ENCODE assay signal across 8 mouse cellular contexts in genomic region chr8:94152513-94153300, GRCm38 (mm10). TPM values are rescaled to one million over a fixed set of nuclear protein-coding genes. Genes with fewer than 3 reads are reported as not detected.
DNase-seq lines count a peak whose midpoint lies in the region; ATAC-seq and TF ChIP-seq lines count a peak whose summit lies in the region.

Gene Mt3 (plus strand): TSS chr8:94152607.

- ATAC-seq in heart, embryonic 14.5 days (ENCODE audit: insufficient number of reproducible peaks, insufficient read depth, low FRiP score, low read depth), result peak; percentile 63; the same call in 1 of the 2 replicates
- ATAC-seq in liver, embryonic 13.5 days (ENCODE audit: low read depth), result peak; percentile 60

- no peak for TF ChIP-seq POLR2A in bone marrow macrophage, adult 2 months (IDR thresholded peaks at IDR 0.05; ENCODE audit: borderline replicate concordance, low read depth, low read length)
- no peak for TF ChIP-seq POLR2A in embryonic fibroblast, embryonic 13.5 days (IDR thresholded peaks at IDR 0.05; ENCODE audit: low read depth, low read length)

- peak within 1 kb of the TSS; percentile 17 for H3K4me3 ChIP-seq in bone marrow macrophage, adult 2 months (ENCODE audit: insufficient read depth, low read length)
- no peak within 1 kb of the TSS for H3K4me3 ChIP-seq in embryonic fibroblast, embryonic 13.5 days (ENCODE audit: insufficient read depth, low read length)
- H3K4me3 ChIP-seq in heart, embryonic 14.5 days (ENCODE audit: control insufficient read depth in 1 of 2, insufficient read depth in 1 of 2, low read depth in 1 of 2, low read length in 2 of 2), result peak within 1 kb of the TSS; percentile 43 to 57
- H3K4me3 ChIP-seq in liver, embryonic 13.5 days (replicated peaks), result peak within 1 kb of the TSS; percentile 37

- TF ChIP-seq CTCF in bone marrow macrophage, adult 2 months (IDR thresholded peaks at IDR 0.05; ENCODE audit: low read depth, low read length), result no peak
- TF ChIP-seq CTCF in embryonic fibroblast, embryonic 13.5 days (IDR thresholded peaks at IDR 0.05; ENCODE audit: borderline replicate concordance, insufficient read depth, low read length), result 0 out of 2 replicates have a peak, but pooled peaks have one; percentile 17

- peaks cover 6% of the 10 kb centered on the region; the same call in 1 of the 2 replicates for H3K27me3 ChIP-seq in heart, embryonic 14.5 days (ENCODE audit: control insufficient read depth, insufficient read depth, low read length)
- H3K27me3 ChIP-seq in liver, embryonic 13.5 days, result peaks cover 52% of the 10 kb centered on the region

- no peaks in the 10 kb centered on the region for H3K9me3 ChIP-seq in heart, embryonic 14.5 days (ENCODE audit: control insufficient read depth, low read length)
- no peaks in the 10 kb centered on the region for H3K9me3 ChIP-seq in liver, embryonic 13.5 days (replicated peaks)

- H3K9ac ChIP-seq in heart, embryonic 14.5 days (ENCODE audit: low read length), result peak within 1 kb of the TSS; percentile 52
- peak within 1 kb of the TSS; percentile 61; the same call in 1 of the 2 replicates for H3K9ac ChIP-seq in liver, embryonic 13.5 days

- DNase-seq in CD4-positive helper T cell, adult 2 months (ENCODE audit: low read depth, low spot score), result peak; percentile 41
- peak; percentile 14 to 62 for DNase-seq in kidney, postnatal 36 days
- DNase-seq in liver, embryonic 13.5 days, result peak; percentile 20
- DNase-seq in retina, embryonic 14.5 days (ENCODE audit: low spot score), result peak; percentile 77
- DNase-seq in urinary bladder, postnatal 25 days (ENCODE audit: low spot score), result no peak

- no peaks in the 10 kb centered on the region for H3K36me3 ChIP-seq in heart, embryonic 14.5 days (ENCODE audit: control insufficient read depth, insufficient read depth, low read length)
- H3K36me3 ChIP-seq in liver, embryonic 13.5 days, result no peaks in the 10 kb centered on the region

- H3K4me1 ChIP-seq in bone marrow macrophage, adult 2 months (ENCODE audit: control insufficient read depth, insufficient read depth, low read length), result peaks cover 4% of the 10 kb centered on the region
- H3K4me1 ChIP-seq in embryonic fibroblast, embryonic 13.5 days (ENCODE audit: control insufficient read depth, insufficient read depth, low read length), result peaks cover 4% of the 10 kb centered on the region; the same call in 1 of the 2 replicates
- H3K4me1 ChIP-seq in heart, embryonic 14.5 days (ENCODE audit: control insufficient read depth in 2 of 2, insufficient read depth in 2 of 2, low read length in 2 of 2), result peaks cover 12 to 28% of the 10 kb centered on the region in 2 experiments
- H3K4me1 ChIP-seq in liver, embryonic 13.5 days (replicated peaks), result peaks cover 50% of the 10 kb centered on the region

- whole genome bisulfite sequencing in heart, embryonic 14.5 days, result 3% methylated on average over 29 of the region's 29 CpGs
- WGBS in liver, embryonic 13.5 days (ENCODE audit: insufficient replicate concordance), result 3% methylated on average over 29 of the region's 29 CpGs

- peak within 1 kb of the TSS; percentile 73 for H3K4me2 ChIP-seq in heart, embryonic 14.5 days (ENCODE audit: low read length)
- H3K4me2 ChIP-seq in liver, embryonic 13.5 days, result peak within 1 kb of the TSS; percentile 63

- no peak within 1 kb of the TSS for H3K27ac ChIP-seq in bone marrow macrophage, adult 2 months (ENCODE audit: insufficient read depth, low read depth, low read length)
- no peak within 1 kb of the TSS for H3K27ac ChIP-seq in embryonic fibroblast, embryonic 13.5 days (ENCODE audit: insufficient read depth, low read length)
- no peak within 1 kb of the TSS for H3K27ac ChIP-seq in heart, embryonic 14.5 days (replicated peaks in 1 of 2; ENCODE audit: control insufficient read depth in 1 of 2, insufficient read depth in 1 of 2, low read depth in 2 of 2, low read length in 2 of 2)
- peak within 1 kb of the TSS; percentile 80 for H3K27ac ChIP-seq in liver, embryonic 13.5 days

RNA-seq across cellular contexts. Expression of gene Mt3, which starts in this region (rescaled TPM):
- not detected in 2 replicates for polyA plus RNA-seq in bone marrow macrophage, adult 2 months (2012; ENCODE audit: insufficient read depth, insufficient read length, missing spikeins)
- polyA plus RNA-seq in embryonic fibroblast, embryonic 13.5 days (2011; ENCODE audit: insufficient read length, low read depth, missing spikeins), result 3.3 TPM in 1 of 2 replicates, not detected in the other
- 78.6 and 88.7 TPM in 2 replicates for polyA plus RNA-seq in heart, embryonic 14.5 days (2014; fragmentation: Nextera tagmentation; extraction: Ambion mirVana)
- polyA plus RNA-seq in liver, embryonic 13.5 days (2015; fragmentation: Nextera tagmentation; extraction: Ambion mirVana), result 0.45 and 0.47 TPM in 2 replicates

Comparison
In these comparisons a context has a peak if more than half of its experiments do, and no peak if none do; other contexts are left out.
1. RNA of gene Mt3 (polyA plus RNA-seq): 78.6 to 88.7 TPM in heart, embryonic 14.5 days; 3.3 TPM in embryonic fibroblast, embryonic 13.5 days, 0.45 to 0.47 TPM in liver, embryonic 13.5 days and not detected in bone marrow macrophage, adult 2 months; every median in the first group is over 10 times any median in the second.
2. Peak in DNase-seq, ATAC-seq, H3K4me3 ChIP-seq, H3K27ac ChIP-seq, H3K9ac ChIP-seq and H3K4me2 ChIP-seq in liver, embryonic 13.5 days; RNA of the gene not detected or under 1 TPM.